Mouse (Mus musculus): ENCODE measurements at regions not wholly inside any gene's neighbourhood (a gene's known extent, or its start where the extent isn't known, plus 50 kb on each side); places are given as distances from the start of the nearest gene placed in this dataset.

DNA sequence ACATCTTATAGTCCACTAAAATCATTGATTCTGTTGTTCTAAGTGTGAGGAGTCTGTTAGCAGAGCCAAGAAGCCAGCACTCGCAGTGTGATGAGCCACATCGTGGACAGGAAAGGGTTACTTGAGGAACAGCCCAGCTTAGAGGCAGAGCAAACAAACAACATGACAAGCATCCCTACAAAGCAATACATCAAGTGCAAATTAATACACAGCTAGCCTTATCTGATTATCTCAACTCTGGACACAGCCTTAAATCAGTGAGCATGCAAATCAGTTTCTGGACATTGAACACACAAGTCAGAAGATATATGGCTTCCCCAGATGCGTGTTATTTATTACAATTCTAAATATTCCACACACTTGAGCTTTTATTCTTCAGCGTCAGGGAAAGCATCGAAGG, 52.4 kb upstream of the 4932438A13Rik start:
- TF ChIP-seq MAX (IDR thresholded peaks at IDR 0.05; ENCODE audit: low read depth), result no peak
- no peak for TF ChIP-seq E2F4 (IDR thresholded peaks at IDR 0.05; ENCODE audit: insufficient read depth)
- TF ChIP-seq POLR2A (IDR thresholded peaks at IDR 0.05; ENCODE audit: insufficient read length, low read depth), result no peak
- no peak for TF ChIP-seq TCF12 (IDR thresholded peaks at IDR 0.05; ENCODE audit: insufficient read depth, poor library complexity, severe bottlenecking)
- TF ChIP-seq USF1 (IDR thresholded peaks at IDR 0.05; ENCODE audit: low read depth), result no peak
- no peak for TF ChIP-seq REST (IDR thresholded peaks at IDR 0.05; ENCODE audit: insufficient read depth, insufficient read length)
- TF ChIP-seq POLR2AphosphoS2 (IDR thresholded peaks at IDR 0.05; ENCODE audit: insufficient read length, low read depth), result no peak
- TF ChIP-seq SRF (IDR thresholded peaks at IDR 0.05; ENCODE audit: control insufficient read depth, insufficient read length, low read depth), result no peak
- no peak for TF ChIP-seq MYOG (IDR thresholded peaks at IDR 0.05; ENCODE audit: control insufficient read depth in 1 of 3, insufficient read depth in 1 of 3, insufficient read length in 2 of 3, low read depth in 2 of 3)
- no peak for TF ChIP-seq CEBPB (IDR thresholded peaks at IDR 0.05; ENCODE audit: insufficient read depth, poor library complexity, severe bottlenecking)
- no peak for TF ChIP-seq MYOD1 (IDR thresholded peaks at IDR 0.05; ENCODE audit: control insufficient read depth in 1 of 3, insufficient read length in 2 of 3, low read depth in 2 of 3)
